Mouse (Mus musculus) kidney, embryonic 14.5 days (tissue): ENCODE data around the gene Mpzl1. TPM values are rescaled to one million over a fixed set of nuclear protein-coding genes. Genes with fewer than 3 reads are reported as not detected.

Source experiments
- ATAC-seq: fragments of 200-750 bp; cut with Nextera tagmentation; 2 replicates; pipeline ENCODE4 v1.8.0; 2017; ENCODE audit warnings: moderate number of reproducible peaks, mild to moderate bottlenecking, moderate TSS enrichment, moderate library complexity; ENCODE audit not compliant: low FRiP score, low TSS enrichment
- H3K27ac ChIP-seq: fragments of 300-500 bp; sonication (generic); 2 replicates; pipeline ENCODE4 v1.5.1; 2014; ENCODE audit warnings: low read depth, mild to moderate bottlenecking, low read length, moderate library complexity, mixed read lengths
- H3K27me3 ChIP-seq: fragments of 300-500 bp; sonication (generic); 2 replicates; pipeline ENCODE4 v1.6.1; 2014; ENCODE audit warnings: mild to moderate bottlenecking, low read length; ENCODE audit not compliant: control insufficient read depth, insufficient read depth
- H3K36me3 ChIP-seq: fragments of 300-500 bp; sonication (generic); 2 replicates; pipeline ENCODE4 v1.6.1; 2014; ENCODE audit warnings: low read length, mixed read lengths; ENCODE audit not compliant: control insufficient read depth, insufficient read depth
- H3K4me1 ChIP-seq: fragments of 300-500 bp; sonication (generic); 2 replicates; pipeline ENCODE4 v1.6.1; 2014; ENCODE audit warnings: low read length, mixed read lengths; ENCODE audit not compliant: control insufficient read depth, insufficient read depth
- H3K4me2 ChIP-seq: fragments of 300-500 bp; sonication (generic); replicated peaks from 2 replicates; pipeline ENCODE4 v1.6.1; 2014; ENCODE audit warnings: low read depth, mild to moderate bottlenecking, low read length
- H3K4me3 ChIP-seq: fragments of 300-500 bp; sonication (generic); 2 replicates; pipeline ENCODE4 v1.5.1; 2014; ENCODE audit warnings: mild to moderate bottlenecking, low read length
- H3K9ac ChIP-seq: fragments of 300-500 bp; sonication (generic); 2 replicates; pipeline ENCODE4 v1.6.1; 2014; ENCODE audit warnings: low read depth, mild to moderate bottlenecking, low read length, moderate library complexity
- H3K9me3 ChIP-seq: fragments of 300-500 bp; sonication (generic); 2 replicates; pipeline ENCODE4 v1.6.1; 2016; ENCODE audit warnings: low read length; ENCODE audit not compliant: control insufficient read depth
- WGBS: fragments of 180-500 bp; shearing (Covaris S2); extraction: QIAGEN DNeasy Blood & Tissue Kit; methylation state at CpG from one replicate; pipeline ENCODE4 v1.1.7; 2014; 5-methylcytosine and 5-hydroxymethylcytosine counted together
- polyA plus RNA-seq: library from polyadenylated mRNA; unstranded; fragments of >200 nt; fragmentation: Nextera tagmentation; extraction: Ambion mirVana; gene quantifications from 2 replicates; pipeline ENCODE4 v1.2.1, GENCODE M21; 2014

Gene Mpzl1
- polyA plus RNA-seq, 1 experiment from 2014 or later: 253 TPM

- Histone ChIP-seq H3K9ac (no peak overlapping the region), H3K9me3 (no peaks in the 10 kb centered on the region), H3K27me3 (no peaks in the 10 kb centered on the region), H3K27ac (no peak overlapping the region), H3K4me3 (no peak overlapping the region), H3K4me2 (no peak overlapping the region), H3K36me3 (peaks cover 28% of the 10 kb centered on the region), H3K4me1 (peaks cover 12% of the 10 kb centered on the region)
- ATAC-seq: no peak
- 80% methylated on average over 6 of the region's 6 CpGs for WGBS
Observed at GRCm38 (mm10) chr1:165661725-165662124, 27.4 kb upstream of the Mpzl1 start.

DNA sequence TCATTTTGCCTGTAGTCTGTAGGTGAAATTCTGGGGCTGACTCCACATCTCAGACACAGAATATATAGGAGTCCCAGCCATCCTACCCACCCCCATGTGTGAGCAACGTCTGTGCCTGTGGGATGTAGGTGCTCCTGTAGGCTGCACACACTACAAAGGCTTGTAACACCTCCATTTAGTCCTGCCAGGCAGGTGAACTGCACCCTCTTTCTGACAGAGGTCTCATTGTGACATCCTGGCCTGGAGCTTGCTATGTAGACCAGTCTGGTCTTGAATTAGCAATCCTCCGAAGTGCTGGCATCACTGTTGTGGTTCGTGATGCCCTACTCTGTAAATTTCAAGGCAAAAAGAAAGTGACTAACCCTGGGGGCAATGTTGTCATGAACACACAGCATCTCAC lies 26.9 kb upstream of the Mpzl1 start:
- Histone ChIP-seq H3K27me3 (no peaks in the 10 kb centered on the region), H3K4me2 (no peak overlapping the region), H3K9me3 (no peaks in the 10 kb centered on the region), H3K27ac (no peak overlapping the region), H3K4me1 (peaks cover 12% of the 10 kb centered on the region), H3K36me3 (peaks cover 32% of the 10 kb centered on the region), H3K4me3 (no peak overlapping the region), H3K9ac (no peak overlapping the region)
- 57% methylated on average over 3 of the region's 3 CpGs for WGBS
- no peak for ATAC-seq

DNA sequence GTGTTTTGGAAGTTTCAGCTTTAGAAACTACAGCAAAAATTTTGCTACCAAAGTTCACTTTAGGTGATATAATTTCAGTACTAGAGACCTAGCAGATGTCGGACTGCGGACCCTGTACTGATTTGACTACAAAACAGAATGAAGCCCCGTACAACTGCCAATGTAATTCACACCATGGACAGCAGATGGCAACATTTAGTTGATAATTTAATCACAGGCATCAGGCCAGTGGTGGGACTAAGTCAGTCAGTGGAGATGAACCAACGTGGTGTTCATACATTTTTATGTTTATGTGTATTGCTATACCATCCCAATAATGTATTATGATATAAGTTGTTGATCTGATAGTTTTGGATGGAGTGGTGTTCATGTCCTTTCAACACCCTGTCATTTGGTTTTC lies 26.4 kb upstream of the Mpzl1 start:
- no peak overlapping the region for H3K4me3 ChIP-seq
- peak; percentile 22; the same call in 1 of the 2 replicates for ATAC-seq
- H3K4me1 ChIP-seq: peaks cover 13% of the 10 kb centered on the region
- H3K27ac ChIP-seq: no peak overlapping the region
- no peaks in the 10 kb centered on the region for H3K27me3 ChIP-seq
- H3K9me3 ChIP-seq: no peaks in the 10 kb centered on the region
- H3K4me2 ChIP-seq: no peak overlapping the region
- WGBS: 28% methylated on average over 4 of the region's 4 CpGs
- peaks cover 35% of the 10 kb centered on the region for H3K36me3 ChIP-seq
- H3K9ac ChIP-seq: no peak overlapping the region

- H3K9ac ChIP-seq: no peak overlapping the region
- no peak overlapping the region for H3K27ac ChIP-seq
- WGBS: 51% methylated on average over 5 of the region's 5 CpGs
- H3K36me3 ChIP-seq: peaks cover 46% of the 10 kb centered on the region
- no peak for ATAC-seq
- no peak overlapping the region for H3K4me2 ChIP-seq
- no peaks in the 10 kb centered on the region for H3K9me3 ChIP-seq
- no peak overlapping the region for H3K4me3 ChIP-seq
- no peaks in the 10 kb centered on the region for H3K27me3 ChIP-seq
- H3K4me1 ChIP-seq: peaks cover 13% of the 10 kb centered on the region
Observed at GRCm38 (mm10) chr1:165658602-165659001, 24.3 kb upstream of the Mpzl1 start.

DNA sequence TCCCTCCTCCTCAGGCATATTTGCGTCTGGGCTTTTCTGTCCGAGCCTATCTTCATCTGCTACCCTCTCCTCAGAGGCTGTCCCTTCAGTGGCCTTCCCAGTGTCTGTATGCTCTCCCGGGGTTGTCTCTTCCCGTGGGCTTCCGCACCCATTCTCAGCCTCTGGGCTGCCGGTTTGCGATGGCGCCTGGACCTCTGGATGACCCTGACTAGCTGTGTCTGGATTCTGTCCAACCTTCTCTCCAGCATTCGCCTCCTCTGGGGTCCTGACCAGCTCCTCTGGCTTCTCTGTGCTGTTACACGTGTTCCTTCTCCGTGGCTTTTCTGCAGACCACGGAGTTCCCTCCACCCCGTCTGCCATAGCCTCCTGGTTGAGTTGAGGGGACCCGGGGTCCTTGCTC lies 21.1 kb upstream of the Mpzl1 start:
- no peak for ATAC-seq
- H3K27ac ChIP-seq: no peak overlapping the region

GRCm38 (mm10) chr1:165655022-165655421 lies 20.7 kb upstream of the Mpzl1 start:
- no peaks in the 10 kb centered on the region for H3K27me3 ChIP-seq
- H3K4me2 ChIP-seq: no peak overlapping the region
- H3K4me3 ChIP-seq: no peak overlapping the region
- ATAC-seq: 0 out of 2 replicates have a peak, but pooled peaks have one; percentile 25
- WGBS: 72% methylated on average over 6 of the region's 6 CpGs
- H3K27ac ChIP-seq: no peak overlapping the region
- H3K36me3 ChIP-seq: peaks cover 53% of the 10 kb centered on the region
- H3K4me1 ChIP-seq: 0 out of 2 replicates have a peak, but pooled peaks cover 3% of the 10 kb centered on the region
- no peak overlapping the region for H3K9ac ChIP-seq
- no peaks in the 10 kb centered on the region for H3K9me3 ChIP-seq

More for the DNA sequence above, 21.1 kb upstream of the Mpzl1 start:
- Histone ChIP-seq H3K4me2 (no peak overlapping the region), H3K36me3 (peaks cover 50% of the 10 kb centered on the region), H3K27me3 (no peaks in the 10 kb centered on the region), H3K4me1 (0 out of 2 replicates have a peak, but pooled peaks cover 3% of the 10 kb centered on the region), H3K9ac (no peak overlapping the region), H3K4me3 (no peak overlapping the region), H3K9me3 (no peaks in the 10 kb centered on the region)
- 71% methylated on average over 14 of the region's 14 CpGs for WGBS

- H3K4me1 ChIP-seq: 0 out of 2 replicates have a peak, but pooled peaks cover 3% of the 10 kb centered on the region
- peaks cover 52% of the 10 kb centered on the region for H3K36me3 ChIP-seq
- no peak overlapping the region for H3K27ac ChIP-seq
- no peaks in the 10 kb centered on the region for H3K27me3 ChIP-seq
- H3K9ac ChIP-seq: no peak overlapping the region
- no peak overlapping the region for H3K4me3 ChIP-seq
- H3K9me3 ChIP-seq: no peaks in the 10 kb centered on the region
- ATAC-seq: peak; percentile 79
- no peak overlapping the region for H3K4me2 ChIP-seq
- 75% methylated on average over 14 of the region's 14 CpGs for WGBS
Observed at GRCm38 (mm10) chr1:165653126-165653885, 19.0 kb upstream of the Mpzl1 start.

DNA sequence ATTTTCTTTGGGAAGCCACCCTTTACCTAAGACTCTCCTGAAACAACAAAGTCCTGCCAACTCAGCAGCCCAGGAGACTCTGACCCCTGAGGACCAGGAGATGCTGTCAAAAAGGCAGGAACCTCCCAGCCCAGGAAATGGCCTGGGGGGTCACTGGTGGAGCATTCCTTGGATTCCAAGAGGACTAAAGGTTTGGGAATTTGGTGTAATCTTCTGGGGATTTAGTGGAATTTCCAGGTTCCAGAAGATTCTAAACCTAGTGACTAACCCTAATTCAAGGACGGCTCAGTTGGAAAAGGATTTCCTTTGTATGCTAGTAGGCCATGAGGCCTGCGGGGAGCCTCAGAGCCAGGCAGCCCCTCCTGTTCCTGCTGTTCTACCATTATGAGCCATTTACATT lies 18.2 kb upstream of the Mpzl1 start:
- Histone ChIP-seq H3K27ac (no peak overlapping the region; the same call in 1 of the 2 replicates), H3K36me3 (peaks cover 44% of the 10 kb centered on the region), H3K4me1 (0 out of 2 replicates have a peak, but pooled peaks cover 3% of the 10 kb centered on the region), H3K4me3 (no peak overlapping the region), H3K27me3 (no peaks in the 10 kb centered on the region), H3K9me3 (no peaks in the 10 kb centered on the region), H3K9ac (no peak overlapping the region), H3K4me2 (no peak overlapping the region)
- WGBS: 73% methylated on average over 2 of the region's 2 CpGs
- ATAC-seq: no peak

DNA sequence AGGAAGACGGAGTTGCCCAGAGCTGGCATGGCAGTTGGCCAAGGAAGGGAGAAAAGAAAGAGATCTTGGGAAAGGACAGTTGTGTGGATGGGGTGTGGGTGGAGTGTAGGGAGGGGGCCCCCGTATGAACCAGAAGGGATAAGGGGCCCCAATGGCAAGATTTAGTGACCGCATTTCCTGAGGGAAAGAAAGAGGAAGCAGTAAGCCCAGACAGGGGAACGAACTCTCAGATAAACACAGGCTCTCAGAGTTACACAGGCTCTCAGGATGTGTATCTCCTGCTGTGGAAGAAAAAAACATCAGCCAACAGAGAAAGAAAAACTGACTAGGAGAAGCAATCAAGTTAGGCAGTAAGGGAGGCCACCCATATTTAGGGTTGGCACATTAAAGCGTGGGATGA lies 16.8 kb upstream of the Mpzl1 start:
- 71% methylated on average over 5 of the region's 5 CpGs for WGBS
- no peaks in the 10 kb centered on the region for H3K9me3 ChIP-seq
- no peak for ATAC-seq
- peaks cover 36% of the 10 kb centered on the region for H3K36me3 ChIP-seq
- no peak overlapping the region for H3K4me3 ChIP-seq
- 0 out of 2 replicates have a peak, but pooled peaks cover 3% of the 10 kb centered on the region for H3K4me1 ChIP-seq
- no peaks in the 10 kb centered on the region for H3K27me3 ChIP-seq
- no peak overlapping the region for H3K9ac ChIP-seq
- H3K27ac ChIP-seq: no peak overlapping the region
- no peak overlapping the region for H3K4me2 ChIP-seq
